Mouse (Mus musculus) urinary bladder, postnatal 36 days (tissue): ENCODE data around the gene Twf2.

Experiments used
- DNase-seq, 2 experiments: peaks; one replicate each; pipeline ENCODE4 v3.0.0; 2022; ENCODE audit warnings: low spot score in 2 of 2, mixed read lengths in 1 of 2

The Twf2 gene

DNA sequence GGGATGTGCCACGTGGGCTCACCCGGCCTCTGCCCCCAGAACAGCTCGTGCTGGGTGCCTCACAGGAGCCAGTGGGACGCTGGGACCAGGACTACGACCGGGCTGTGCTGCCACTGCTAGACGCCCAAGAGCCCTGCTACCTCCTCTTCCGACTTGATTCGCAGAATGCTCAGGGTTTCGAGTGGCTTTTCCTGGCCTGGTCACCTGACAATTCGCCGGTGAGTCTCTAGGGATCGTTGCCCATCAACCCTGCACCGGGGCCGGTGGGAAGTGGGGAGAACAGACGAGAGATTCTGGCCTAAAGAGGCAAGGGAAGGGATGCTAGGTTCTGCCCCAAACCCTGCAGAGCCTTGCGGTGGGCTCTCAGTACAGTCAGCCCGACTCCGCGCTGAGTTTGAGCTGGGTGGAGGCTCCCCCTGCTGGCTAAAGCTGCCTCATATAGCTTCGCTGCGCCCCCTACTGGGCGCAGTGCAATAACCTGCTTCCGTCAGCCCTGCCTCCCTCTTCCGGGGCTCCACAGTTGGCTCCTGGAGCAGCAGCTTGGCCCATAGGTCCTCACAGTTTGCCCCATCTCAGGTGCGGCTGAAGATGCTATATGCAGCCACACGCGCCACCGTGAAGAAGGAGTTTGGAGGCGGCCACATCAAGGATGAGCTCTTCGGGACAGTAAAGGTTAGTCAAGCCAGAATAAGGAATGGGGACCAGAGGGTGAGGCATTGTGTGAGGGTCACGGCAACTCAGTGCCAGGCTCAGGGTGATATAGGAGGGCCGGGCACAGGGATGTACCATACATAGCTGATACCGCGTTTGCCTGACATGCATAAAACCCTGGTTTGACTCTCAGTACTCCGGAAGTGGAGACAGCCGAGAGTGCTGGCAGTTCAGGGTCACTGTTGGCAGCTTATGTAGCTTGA lies 9.0 kb downstream of the Twf2 start:
- peak; percentile 76 to 84 for DNase-seq

DNA sequence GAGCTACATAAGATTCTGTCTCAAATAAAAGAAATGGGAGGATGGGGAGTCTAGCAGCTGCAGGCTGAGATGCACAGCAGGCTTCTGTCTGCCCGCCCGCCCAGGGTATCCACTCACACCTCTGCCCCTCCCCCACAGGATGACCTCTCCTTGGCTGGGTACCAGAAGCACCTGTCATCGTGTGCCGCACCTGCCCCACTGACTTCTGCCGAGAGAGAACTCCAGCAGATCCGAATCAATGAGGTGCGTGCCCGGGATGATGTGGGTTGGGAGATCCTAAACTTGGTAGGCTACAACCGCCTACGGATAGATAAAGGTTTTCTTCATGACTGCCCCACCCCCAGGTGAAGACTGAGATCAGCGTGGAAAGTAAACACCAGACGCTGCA lies 9.7 kb downstream of the Twf2 start:
- no peak for DNase-seq

DNA sequence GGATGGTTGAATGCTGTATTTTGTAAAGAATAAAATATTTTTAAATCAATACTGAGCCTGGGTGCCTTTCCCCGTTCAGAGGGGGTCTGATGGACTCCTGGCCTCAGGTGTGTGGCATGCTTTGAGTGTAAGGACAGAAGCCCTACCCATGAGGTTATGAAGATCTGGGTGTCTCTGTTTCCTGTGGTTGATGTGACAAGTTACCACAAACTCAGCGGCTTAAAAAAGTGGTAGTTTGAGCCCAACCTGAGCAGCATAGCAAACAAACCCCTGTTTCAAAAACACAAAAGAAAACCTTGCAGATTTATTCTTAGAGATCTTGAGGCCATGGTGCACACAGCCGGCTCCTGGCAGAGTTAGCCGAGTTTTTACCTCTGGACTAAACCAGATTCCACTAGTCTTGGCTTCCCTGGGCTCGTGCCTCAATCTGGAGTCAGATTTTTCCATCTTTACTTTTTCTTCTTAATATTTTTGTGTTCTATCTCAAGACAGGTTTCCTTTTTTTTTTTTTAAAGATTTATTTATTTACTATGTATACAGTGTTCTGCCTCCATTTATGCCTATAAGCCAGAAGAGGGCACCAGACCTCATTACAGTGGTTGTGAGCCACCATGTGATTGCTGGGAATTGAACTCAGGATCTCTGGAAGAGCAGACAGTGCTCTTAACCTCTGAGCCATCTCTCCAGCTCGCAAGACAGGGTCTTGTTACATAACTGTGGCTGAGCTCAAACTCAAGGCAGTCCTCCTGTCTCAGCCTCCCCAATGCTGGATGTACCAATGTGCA lies 12.6 kb downstream of the Twf2 start:
- DNase-seq: no peak

DNA sequence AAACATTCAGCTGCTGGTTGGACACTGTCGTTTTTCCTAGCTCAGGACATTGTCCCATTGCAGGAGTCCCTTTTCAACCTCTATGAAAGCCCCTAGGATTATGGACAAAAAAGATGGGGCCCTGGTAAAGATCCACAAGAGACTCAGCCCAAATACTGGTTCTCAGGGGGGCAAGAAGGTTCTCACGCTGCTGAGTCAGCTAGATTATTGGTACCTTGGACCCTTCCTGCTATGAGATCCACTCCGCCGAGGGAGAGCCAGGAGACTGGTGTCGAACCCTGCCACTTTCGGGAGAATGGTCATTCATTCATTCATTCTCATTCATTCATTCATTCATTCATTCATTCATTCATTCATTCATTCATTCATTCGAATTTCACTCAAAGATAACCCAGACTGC lies 14.1 kb downstream of the Twf2 start:
- no peak for DNase-seq

DNA sequence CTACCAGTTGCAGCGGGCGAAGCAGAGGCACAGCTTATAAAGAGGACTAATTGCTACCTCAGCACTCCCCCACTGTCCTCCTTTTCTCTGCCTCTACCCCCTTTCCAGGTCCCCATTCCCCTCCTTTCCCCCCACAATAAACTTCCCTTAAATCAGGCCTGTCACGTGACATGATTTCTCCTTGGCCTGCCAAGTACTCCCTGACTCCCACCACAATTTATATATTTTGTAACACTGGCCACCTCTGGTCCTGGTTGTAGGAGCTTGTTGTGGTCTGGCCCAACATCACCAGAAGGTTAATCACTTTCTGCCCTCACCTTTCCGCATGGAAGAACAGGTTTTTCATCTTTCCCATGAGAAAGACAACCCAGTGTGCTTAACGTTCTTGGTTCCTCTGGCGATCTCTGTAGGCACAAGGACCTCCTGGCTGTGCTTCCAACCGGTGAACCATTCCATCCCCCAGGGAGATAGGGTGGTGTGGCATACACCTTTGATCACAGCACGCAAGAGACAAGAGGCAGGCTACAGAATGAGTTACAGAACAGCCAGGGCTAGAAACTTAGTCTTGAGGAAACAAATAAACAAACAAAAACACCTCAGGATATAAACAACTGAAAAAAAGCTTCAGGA lies 18.1 kb downstream of the Twf2 start:
- DNase-seq: no peak

DNA sequence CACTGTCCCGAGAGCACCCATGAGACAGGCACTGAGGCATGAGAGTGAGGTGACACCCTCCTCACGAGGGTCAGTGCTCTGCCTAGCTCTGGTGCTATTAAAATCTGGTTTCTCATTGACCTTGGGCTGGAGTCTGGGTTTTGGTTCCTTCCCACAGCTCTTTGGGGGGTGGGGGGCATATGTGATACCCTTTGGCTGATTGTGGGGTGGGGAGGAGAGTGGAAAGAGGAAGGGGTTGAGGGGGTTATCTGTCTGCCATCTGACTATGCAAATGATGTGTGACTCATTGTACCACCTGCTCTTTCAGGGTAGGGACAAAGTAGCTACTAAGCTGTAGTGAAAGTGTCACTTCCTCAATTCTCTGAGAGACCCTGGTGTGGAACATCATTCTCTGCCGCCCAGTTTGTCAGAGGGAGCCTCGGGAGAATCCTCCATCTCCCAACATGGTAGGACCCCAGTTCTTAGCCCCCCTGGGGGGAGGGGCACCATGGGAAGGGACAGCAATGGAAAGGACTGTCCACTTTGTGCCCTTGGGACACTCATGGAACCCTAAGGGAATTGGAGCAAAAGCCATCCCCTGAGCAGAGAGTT lies 19.4 kb downstream of the Twf2 start, which contains the start of gene Tlr9:
Tlr9 (plus strand) TSS at position 338 of the 591 bp plus-strand sequence.
- no peak for DNase-seq

DNA sequence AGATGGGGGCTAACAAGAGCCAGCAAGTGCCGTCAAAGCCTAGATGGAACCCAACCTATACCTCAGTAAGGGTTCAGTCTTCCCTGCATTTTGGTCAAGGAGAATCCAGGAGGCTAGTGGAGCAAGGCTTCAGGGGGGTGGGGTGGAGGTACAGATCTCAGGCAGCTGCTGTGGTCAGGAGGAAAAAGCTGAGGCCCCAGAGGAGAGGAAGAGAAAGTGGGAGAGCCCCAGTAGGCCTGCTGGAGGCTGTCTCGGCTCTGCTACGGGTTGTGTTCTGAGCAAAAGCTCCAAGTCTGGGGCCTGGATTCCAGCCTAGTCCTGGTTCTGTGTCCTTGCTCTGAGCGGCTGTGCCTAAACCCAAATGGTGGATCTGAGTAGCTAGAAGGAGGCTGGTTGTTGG lies 20.1 kb downstream of the Twf2 start:
- no peak for DNase-seq

DNA sequence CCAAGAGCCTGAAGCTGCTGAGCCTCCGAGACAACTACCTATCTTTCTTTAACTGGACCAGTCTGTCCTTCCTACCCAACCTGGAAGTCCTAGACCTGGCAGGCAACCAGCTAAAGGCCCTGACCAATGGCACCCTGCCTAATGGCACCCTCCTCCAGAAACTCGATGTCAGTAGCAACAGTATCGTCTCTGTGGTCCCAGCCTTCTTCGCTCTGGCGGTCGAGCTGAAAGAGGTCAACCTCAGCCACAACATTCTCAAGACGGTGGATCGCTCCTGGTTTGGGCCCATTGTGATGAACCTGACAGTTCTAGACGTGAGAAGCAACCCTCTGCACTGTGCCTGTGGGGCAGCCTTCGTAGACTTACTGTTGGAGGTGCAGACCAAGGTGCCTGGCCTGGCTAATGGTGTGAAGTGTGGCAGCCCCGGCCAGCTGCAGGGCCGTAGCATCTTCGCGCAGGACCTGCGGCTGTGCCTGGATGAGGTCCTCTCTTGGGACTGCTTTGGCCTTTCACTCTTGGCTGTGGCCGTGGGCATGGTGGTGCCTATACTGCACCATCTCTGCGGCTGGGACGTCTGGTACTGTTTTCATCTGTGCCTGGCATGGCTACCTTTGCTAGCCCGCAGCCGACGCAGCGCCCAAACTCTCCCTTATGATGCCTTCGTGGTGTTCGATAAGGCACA lies 22.7 kb downstream of the Twf2 start:
- no peak for DNase-seq

DNA sequence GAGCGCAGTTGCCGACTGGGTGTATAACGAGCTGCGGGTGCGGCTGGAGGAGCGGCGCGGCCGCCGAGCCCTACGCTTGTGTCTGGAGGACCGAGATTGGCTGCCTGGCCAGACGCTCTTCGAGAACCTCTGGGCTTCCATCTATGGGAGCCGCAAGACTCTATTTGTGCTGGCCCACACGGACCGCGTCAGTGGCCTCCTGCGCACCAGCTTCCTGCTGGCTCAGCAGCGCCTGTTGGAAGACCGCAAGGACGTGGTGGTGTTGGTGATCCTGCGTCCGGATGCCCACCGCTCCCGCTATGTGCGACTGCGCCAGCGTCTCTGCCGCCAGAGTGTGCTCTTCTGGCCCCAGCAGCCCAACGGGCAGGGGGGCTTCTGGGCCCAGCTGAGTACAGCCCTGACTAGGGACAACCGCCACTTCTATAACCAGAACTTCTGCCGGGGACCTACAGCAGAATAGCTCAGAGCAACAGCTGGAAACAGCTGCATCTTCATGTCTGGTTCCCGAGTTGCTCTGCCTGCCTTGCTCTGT lies 23.3 kb downstream of the Twf2 start:
- no peak for DNase-seq

DNA sequence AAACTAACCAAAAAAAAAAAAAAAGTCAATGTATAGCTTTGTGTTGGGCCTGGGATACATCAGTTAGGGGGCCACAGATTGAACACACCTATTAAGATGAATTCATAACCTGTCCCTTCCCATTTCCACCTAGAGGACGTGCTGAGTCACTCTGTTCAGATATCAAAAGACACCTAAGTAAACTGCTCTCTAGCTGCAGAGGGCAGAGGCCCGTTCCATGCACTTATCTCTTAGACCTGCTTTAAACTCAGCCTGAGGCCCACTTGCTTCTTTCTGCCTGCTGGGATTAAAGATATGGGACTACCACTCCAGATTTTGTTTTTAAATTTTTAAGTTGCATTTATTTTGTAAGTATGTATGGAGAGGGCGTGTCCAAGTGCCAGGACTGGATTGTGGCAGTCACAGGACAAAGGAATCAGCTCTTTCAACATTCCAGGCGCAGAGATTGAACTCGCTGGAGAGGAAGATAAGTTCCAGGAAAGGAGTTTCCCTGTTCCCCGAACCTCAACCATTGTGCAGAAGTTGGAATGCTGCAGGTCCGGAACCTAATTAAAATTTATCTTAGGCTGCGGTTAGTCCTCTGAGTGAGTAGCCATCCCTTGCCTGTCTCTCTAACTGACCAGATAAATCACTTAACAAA lies 25.0 kb downstream of the Twf2 start:
- DNase-seq: no peak

DNA sequence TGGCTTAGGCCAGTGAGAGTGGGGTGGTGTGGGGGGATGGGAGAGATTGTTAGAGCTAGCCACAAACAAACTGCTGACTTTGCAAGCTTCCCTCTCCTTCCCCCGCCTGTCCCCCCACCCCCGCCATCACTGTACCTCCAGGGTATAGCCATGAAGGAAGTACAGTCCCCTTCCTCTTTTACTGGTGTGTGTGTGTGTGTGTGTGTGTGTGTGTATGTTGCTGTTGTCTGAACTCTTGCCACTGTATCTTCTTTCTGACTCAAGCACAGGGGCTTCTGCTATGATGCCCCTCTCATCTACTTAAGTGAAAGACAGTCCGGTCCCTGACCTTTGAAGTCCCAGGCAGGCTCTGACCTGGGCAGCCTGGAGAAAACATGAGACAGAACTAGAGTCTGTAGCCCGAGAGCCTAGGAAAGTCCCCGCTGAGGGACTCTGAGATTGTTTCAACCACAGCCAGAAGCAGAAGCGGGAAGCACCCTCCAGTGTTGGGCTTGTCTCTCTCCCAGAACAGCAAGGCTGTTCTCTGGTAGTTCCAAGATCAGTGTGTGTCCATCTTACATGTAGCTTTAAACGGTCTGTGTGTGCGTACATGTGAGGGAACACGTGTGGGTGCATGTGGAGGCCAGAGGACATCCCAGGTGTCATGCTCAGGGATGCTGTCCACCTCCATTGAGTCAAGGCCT lies 27.3 kb downstream of the Twf2 start:
- no peak for DNase-seq

DNA sequence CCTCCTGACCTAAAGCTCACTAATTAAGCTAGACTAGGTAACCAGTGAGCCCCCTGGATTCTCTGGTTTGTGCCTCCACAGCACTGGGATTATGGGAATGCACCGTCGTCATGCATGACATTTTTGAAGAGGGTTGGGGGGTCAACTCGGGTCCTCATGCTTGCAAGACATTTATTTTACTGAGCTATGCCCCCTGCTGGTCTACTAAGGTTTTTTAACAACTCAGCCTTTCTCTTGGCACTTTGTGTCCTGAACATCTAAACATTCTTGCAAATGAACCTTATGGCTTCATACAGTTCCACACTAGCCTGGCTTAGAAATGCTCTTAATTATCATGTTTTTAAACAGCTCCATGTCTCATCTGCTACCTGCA lies 27.8 kb downstream of the Twf2 start:
- no peak for DNase-seq

DNA sequence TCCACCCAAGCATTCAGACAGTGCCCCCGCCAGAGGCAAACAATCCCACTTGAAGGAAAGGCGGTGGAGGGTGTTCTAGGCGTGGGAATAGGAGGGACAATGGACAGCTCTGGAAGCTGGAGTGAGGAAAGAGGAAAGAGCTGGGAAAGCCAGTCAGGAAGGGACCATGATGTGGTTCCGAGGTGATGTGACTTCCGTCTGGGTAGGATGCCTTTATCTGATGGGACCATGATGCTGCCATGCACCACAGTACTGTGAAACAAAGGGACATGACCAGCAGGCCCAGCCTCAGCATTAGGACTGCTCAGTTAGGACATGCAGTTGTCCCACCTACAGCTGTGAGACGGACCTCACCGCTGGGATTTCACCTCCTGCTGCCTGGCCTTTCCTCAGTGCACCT lies 28.3 kb downstream of the Twf2 start:
- no peak for DNase-seq

DNA sequence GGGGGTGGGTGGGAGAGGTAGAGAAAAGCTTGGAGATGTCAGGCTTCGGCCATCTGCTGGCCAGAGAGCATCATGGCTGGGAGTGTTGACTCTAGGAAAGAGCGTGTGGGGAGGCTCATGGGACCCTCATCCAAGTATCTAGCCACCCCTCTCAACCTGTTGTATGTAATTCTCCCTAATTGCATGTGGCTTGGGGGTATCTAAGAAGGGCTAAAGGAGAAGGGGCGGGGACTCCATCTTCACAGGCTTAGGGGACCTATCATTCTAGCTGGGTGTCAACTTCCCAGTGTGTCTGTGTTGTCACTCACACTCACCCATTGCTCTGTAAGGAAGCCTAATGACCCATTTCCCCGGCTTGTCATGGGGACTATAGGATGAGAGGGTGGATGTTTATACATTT lies 28.9 kb downstream of the Twf2 start:
- DNase-seq: no peak

DNA sequence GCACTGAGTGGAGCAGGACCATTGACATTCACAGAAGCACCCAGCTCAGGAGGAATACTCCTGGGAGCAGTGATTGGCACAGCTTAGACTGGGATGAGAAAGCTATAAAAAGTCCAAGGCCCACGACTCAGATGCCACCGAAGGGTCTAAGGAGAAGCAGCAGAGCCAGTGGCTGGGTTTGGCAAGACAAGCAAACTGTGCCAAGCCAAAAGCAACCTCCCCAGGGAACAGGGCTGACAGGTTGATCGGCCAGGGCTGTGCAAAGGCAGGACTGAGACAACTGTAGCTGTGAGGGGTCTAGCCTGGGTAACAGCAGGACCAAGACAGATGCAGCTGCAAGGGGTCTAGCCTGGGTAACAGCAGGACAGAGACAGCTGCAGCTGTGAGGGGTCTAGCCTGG lies 30.0 kb downstream of the Twf2 start:
- no peak for DNase-seq

DNA sequence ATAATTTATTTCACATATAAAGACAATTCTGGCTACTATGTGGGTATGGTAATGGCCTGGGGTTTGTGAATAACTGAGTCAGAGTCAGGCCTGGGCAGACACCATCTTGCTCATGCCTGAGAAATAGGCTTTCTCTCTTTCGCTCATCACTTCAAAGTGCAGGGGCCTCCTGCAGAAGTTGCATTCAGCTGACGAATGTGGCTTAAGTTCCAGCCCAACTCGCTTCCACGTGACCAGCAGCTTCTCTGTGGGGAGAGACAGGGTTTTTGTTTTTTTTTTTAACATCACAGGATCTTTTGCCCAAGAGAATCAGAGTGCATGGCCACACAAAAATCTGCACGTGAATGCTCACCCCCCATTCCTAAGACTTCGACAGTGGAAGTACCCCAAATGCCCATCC lies 31.0 kb downstream of the Twf2 start:
- no peak for DNase-seq

DNA sequence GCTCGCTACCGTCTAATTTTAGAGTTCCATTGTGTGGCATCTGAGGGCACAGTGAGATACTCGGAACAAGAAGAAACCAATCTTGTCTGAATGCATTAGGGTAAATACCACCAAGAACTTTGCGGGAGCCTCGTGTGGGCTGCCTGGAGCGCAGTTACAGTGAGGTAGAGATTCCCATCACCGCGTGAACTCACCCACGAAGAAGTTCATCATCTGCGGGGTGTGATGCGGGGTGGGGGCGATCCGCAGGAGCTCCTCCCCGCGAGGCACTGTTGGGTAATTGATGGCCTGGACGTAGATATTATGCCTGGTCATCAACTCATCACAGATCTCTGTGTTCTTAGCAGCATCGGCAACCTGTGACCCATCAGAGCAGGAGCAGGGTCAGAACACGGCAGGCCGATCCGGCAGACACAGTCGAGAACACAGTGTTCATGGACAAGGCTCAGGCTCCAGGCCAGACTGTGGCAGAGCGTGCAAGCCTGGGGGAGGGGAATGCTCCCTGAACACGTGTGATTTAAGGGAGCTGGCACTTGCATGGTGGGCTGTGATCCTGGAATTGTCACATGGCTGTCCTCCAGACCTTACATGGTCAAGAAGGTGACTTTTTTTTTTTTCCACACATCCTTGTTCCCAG lies 32.4 kb downstream of the Twf2 start:
- peak in 1 of 2 experiments; percentile 43 for DNase-seq

DNA sequence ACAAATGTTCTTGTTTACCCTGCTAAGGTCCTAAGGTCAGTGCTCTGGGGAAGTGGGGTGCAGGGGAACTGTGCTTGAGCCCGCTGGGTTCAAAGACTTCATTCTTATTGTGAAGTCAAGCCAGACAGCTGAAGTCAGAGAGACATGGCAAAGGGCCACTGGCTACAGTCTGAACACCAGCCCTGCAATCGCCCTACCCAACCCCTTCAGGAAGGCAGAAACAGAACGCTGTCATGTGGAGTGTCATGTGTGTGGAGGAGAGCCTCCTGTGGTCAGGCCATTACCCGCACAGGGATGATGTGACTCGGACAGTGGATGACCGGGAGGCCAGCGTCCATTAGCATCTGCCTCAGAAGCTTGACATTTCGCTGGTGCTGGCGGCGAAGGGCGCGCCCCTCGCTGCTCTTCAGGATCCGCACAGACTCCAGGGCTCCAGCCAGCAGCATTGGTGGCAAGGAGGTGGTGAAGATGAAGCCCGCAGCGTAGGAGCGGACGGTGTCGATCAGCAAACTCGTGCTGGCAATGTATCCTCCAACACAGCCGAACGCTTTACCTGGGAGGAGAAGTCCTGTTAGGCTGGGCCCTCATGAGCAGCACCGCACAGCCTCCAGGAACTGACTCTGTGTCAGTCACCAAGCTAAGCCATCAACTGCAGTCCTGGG lies 33.4 kb downstream of the Twf2 start:
- no peak for DNase-seq

DNA sequence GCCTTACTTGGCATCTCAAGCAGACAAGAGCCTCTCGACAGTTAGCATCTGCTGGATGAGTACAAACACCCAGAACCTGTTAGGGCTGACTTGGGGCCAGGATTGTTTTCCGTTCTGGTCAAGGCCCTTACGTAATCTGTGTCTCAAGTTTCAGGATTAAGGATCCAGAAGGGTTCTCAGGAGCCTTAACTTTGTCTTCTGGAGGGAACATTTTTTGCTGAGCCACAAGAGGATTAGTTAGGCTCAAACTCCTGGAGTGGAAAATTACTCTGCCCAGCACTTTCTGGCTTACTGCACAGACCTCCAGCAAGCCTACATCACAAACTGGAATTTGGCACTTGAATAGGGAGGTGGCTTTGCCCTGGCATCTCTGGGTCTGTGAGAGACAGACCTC lies 33.9 kb downstream of the Twf2 start:
- no peak for DNase-seq
